Mouse (Mus musculus) cerebellum, adult 2 months (tissue): ENCODE results near the gene Synm. TPM values are rescaled to one million over a fixed set of nuclear protein-coding genes. Genes with fewer than 3 reads are reported as not detected.

Experiments used
- DNase-seq, 2 experiments: peaks; one replicate each; pipeline ENCODE4 v3.0.0; 2021
- H3K27ac ChIP-seq: fragments of 200-500 bp; 2 replicates; pipeline ENCODE4 v1.5.1; 2012; ENCODE audit warnings: low read length, control low read depth, inconsistent platforms; ENCODE audit not compliant: insufficient read depth
- H3K27me3 ChIP-seq: fragments of 200-500 bp; 2 replicates; pipeline ENCODE4 v1.6.1; 2012; ENCODE audit warnings: inconsistent platforms, mild to moderate bottlenecking, low read length, moderate library complexity; ENCODE audit not compliant: control insufficient read depth, insufficient read depth
- H3K4me1 ChIP-seq: fragments of 200-500 bp; 2 replicates; pipeline ENCODE4 v1.6.1; 2011; ENCODE audit warnings: low read length; ENCODE audit not compliant: control insufficient read depth, insufficient read depth
- H3K4me3 ChIP-seq: fragments of 200-500 bp; replicated peaks from 2 replicates; pipeline ENCODE3; 2011; ENCODE audit warnings: mild to moderate bottlenecking, low read depth, low read length, control low read depth; ENCODE audit not compliant: insufficient read depth
- CTCF ChIP-seq: fragments of 200-500 bp; IDR thresholded peaks from 2 replicates; pipeline ENCODE4 v1.5.1; 2011; ENCODE audit warnings: low read depth, mild to moderate bottlenecking, control low read depth, low read length, moderate library complexity, borderline replicate concordance; ENCODE audit not compliant: insufficient read depth
- POLR2A ChIP-seq: fragments of 200-500 bp; IDR thresholded peaks from 2 replicates; pipeline ENCODE4 v1.6.1; 2011; ENCODE audit warnings: low read length, control low read depth, borderline replicate concordance; ENCODE audit not compliant: insufficient read depth
- WGBS: fragments of 180-500 bp; shearing (Covaris S2); methylation state at CpG from one replicate; pipeline ENCODE4 v1.1.7; 2018; 5-methylcytosine and 5-hydroxymethylcytosine counted together
- polyA plus RNA-seq: library from polyadenylated mRNA; depleted of rRNA; stranded (reverse); fragments of >200 nt; gene quantifications from 2 replicates; pipeline ENCODE4 v1.2.3, GENCODE M21; 2012; rRNA removed

Synm gene
- polyA plus RNA-seq, result 9.2 and 10.4 TPM in 2 replicates

DNA sequence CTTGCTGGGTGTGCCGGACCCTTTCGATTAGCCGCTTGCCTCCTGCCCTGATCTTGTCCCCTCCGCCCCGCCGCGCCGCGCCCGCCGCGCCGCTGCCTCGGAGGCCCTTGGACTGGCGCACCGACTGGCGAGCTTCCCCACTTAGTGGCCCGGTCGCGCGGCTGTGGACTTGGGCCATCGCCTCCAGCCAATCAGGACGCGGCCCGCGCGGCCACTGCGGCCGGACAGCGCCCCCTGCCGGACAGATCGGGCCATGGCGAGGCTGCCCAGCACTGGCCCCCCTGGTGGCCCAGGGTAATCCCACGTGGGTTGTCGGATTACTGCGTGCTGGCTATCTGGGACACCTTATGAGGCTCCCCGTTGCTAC lies at the start of gene Synm:
TSS of gene Synm (minus strand) at position 114 of the 367 bp plus-strand sequence.
- under 1% methylated on average over 37 of the region's 37 CpGs for WGBS
- Histone ChIP-seq H3K4me3 (peak within 1 kb of the TSS; percentile 52), H3K4me1 (no peaks in the 10 kb centered on the region), H3K27ac (no peak within 1 kb of the TSS), H3K27me3 (no peaks in the 10 kb centered on the region)
- DNase-seq, result peak; percentile 84 to 88
- TF ChIP-seq CTCF, result peak; percentile 80
- TF ChIP-seq POLR2A, result 0 out of 2 replicates have a peak, but pooled peaks have one; percentile 29

DNA sequence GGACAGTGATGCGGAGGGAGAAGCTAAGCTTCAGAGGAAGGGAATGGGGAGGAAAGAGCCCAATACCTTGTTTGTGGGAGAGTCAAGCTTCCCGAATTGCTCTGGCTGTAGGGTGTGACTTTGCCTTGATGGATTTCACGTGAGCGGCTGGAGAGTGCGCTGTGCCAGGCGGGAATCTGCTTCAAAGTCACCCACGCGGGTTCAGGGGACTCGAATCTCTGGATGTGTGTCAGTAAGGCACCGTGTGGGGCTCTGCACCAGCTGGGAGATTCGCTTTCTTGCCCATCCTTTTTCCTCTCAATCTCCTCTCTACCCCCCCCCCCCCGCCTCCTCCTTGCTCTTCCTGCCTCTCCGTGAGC lies 44.3 kb upstream of the Synm start:
- H3K4me3 ChIP-seq, result peak overlapping the region; percentile 59
- no peaks in the 10 kb centered on the region for H3K4me1 ChIP-seq
- WGBS, result 7% methylated on average over 13 of the region's 13 CpGs
- TF ChIP-seq POLR2A, result no peak
- no peak for TF ChIP-seq CTCF
- H3K27ac ChIP-seq, result no peak overlapping the region
- H3K27me3 ChIP-seq, result no peaks in the 10 kb centered on the region
- no peak for DNase-seq

DNA sequence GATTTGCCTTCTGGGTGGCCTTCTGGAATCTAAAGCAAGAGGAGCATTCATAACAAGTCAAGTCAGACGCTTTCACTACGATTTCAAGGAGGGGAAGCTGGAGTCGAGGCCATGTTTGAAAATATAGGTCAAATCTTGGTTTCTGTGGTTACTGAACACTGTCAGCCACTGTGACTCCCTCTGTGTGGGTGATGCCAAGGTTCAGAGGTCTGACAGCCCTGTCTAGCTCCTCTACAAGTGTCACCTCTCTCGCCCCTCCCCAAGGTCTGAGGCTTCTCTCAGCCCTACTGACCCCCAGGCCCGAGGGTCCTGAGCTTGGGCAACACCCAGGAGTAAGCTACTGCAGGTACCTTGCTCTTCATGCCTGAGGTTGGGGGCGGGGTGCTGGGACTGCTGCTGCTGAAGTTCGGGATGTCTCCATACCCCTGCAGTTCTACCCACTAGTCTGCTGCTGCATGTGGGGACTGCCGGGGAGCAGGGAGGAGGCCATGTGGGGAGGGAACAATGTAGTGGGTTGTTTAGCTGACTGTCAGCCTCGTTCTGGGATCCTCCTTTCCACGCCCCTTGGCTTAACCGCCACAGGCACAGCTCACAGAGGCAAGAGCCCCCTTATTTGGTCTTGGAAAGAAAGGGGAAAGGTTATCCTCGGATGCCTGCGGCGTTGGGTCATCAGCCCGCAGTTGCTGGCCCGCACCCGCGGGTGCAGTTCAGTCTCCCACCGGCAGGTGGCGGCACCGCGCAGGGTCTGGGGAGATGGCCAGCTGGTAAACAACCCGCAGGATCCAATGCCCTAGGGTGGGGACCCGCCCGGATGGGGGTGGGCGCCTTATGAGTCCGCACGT lies 43.7 kb upstream of the Synm start:
- Histone ChIP-seq H3K4me1 (no peaks in the 10 kb centered on the region), H3K4me3 (peak overlapping the region; percentile 59), H3K27ac (no peak overlapping the region), H3K27me3 (no peaks in the 10 kb centered on the region)
- TF ChIP-seq CTCF (peak; percentile 92), POLR2A (no peak)
- DNase-seq, result peak; percentile 72 to 85
- 15% methylated on average over 28 of the region's 28 CpGs for WGBS

DNA sequence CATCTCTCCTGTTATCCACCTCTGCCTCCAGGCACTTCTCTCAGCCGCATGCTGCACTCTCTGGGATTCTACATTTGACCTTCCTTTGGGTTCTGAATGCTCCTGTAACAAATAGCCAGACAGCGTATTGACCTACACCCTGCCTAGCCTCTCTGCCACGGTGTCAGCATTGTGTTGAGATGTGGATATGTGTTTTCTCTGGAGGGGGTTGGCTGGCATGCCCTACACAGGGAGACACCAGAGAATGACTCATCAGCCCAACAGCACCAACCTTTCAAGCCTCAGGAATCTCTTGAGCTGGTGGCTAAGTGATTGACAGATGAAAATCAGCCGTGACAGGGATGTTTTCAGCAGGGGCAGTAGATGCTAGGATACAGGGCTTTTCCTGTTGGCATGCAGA lies 41.5 kb upstream of the Synm start:
- DNase-seq, result no peak
- 56% methylated on average over 4 of the region's 4 CpGs for WGBS
- no peak for TF ChIP-seq POLR2A
- peak; percentile 4; the same call in 1 of the 2 replicates for TF ChIP-seq CTCF
- Histone ChIP-seq H3K4me3 (no peak overlapping the region), H3K27ac (no peak overlapping the region), H3K4me1 (no peaks in the 10 kb centered on the region), H3K27me3 (no peaks in the 10 kb centered on the region)

DNA sequence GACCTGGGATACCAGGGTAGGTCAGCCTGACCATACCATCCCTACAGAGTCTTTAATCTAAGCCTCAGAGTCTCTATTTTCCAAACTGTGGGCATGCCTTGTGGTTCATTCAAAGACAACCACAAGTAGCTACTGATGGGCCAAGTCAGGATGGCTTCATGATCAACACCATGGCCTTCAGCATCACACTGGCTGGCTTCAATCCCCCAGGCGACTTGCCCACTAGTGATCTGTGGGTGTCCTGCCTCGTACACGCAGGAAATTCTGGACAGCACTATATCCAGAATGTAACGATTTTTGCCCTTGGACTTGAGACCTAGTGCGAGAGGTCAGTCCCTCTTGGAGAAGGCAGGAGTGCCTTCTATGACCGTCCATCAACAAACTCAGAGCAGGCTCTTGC lies 41.0 kb upstream of the Synm start:
- no peak for DNase-seq
- Histone ChIP-seq H3K27me3 (no peaks in the 10 kb centered on the region), H3K27ac (no peak overlapping the region), H3K4me1 (no peaks in the 10 kb centered on the region), H3K4me3 (no peak overlapping the region)
- 78% methylated on average over 6 of the region's 6 CpGs for WGBS
- TF ChIP-seq POLR2A, result no peak
- no peak for TF ChIP-seq CTCF

DNA sequence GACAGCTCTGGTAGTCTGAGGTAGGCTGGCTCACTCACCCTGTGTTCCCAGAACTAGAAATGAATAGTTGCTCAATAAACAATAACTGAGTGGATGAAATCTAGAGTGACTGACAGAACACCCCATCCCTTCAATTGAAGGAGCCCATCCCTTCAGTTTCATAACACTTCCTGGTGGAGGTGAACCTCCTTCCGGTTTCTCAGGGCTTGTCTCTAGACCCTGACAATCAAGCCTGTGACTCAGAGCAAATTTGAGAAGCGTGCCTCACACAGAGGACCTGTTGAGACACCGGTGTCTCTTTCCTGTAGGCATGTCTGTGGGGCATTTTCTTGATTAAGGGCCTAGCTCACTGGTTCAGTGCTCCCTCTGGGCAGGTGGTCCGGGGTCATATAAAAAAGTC lies 38.9 kb upstream of the Synm start:
- DNase-seq, result no peak
- Histone ChIP-seq H3K4me3 (no peak overlapping the region), H3K27ac (no peak overlapping the region), H3K4me1 (no peaks in the 10 kb centered on the region), H3K27me3 (no peaks in the 10 kb centered on the region)
- 93% methylated on average over 4 of the region's 4 CpGs for WGBS
- TF ChIP-seq POLR2A (no peak), CTCF (no peak)

DNA sequence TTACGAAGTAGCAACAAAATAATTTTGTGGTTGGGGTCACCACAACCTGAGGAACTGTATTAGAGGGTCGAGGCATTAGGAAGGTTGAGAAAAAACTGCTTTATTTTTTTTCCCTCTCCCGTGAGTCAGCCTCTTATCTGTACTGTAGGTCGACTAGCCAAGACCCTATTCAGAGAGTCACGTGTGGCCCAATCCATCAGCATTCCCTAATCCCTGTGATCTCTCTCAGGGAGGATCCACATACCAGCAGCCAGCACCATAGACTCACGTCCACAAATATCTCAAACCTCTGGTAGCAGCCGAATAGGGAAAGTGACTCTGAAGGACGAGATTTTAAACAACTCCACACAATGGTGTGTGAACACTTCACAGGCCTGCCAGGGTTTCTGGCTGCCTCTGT lies 37.5 kb upstream of the Synm start:
- Histone ChIP-seq H3K4me3 (no peak overlapping the region), H3K4me1 (no peaks in the 10 kb centered on the region), H3K27me3 (no peaks in the 10 kb centered on the region), H3K27ac (no peak overlapping the region)
- WGBS, result 50% methylated on average over 8 of the region's 8 CpGs
- DNase-seq, result no peak
- TF ChIP-seq CTCF (no peak), POLR2A (no peak)

DNA sequence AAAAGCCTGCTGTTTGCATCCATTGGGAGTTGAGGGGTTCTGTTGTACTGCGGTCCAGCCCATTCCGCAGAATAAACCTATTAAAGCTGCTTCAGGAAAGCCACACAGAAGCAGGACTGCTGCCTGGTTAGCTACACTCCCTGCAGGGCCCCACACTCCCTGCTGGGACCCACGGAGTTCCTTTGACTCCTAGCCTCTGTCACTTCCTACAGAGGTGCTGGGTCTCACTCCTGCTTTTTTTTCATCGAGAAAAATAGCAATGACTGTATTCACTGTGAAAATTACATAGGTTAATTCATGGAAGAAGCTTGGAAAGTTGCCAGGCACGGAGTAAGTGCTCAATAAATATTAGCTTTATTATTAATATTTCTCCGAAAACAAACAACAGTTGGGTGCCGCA lies 33.9 kb upstream of the Synm start:
- 69% methylated on average over 7 of the region's 7 CpGs for WGBS
- DNase-seq, result no peak
- no peak overlapping the region for H3K4me3 ChIP-seq
- H3K4me1 ChIP-seq, result no peaks in the 10 kb centered on the region
- TF ChIP-seq POLR2A, result no peak
- no peak overlapping the region for H3K27ac ChIP-seq
- no peaks in the 10 kb centered on the region for H3K27me3 ChIP-seq
